Comparison of ENCODE assay signal across 30 mouse cellular contexts in the genomic region with DNA sequence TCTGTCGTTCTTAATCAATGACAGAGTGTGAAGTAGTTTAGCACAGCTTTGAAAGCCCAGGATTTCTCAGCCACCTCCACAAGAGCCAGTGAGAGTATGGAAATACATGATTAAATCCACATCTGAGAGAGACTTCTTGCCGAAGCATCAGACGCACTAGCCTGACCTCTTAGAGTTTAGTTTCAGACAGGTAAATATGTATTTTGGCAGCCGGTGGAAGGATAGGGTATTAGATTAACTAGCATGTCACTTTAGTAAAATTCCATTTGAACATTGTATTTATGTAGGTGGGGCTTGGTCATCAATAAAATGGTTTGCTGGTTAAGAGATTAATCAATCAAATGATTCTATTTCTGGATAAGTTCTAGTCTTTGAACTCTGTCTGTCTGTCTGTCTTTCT.
A peak's percentile ranks its signal among the peaks of the same experiment; 100 is the strongest.
DNase-seq lines count a peak whose midpoint lies in the region; ATAC-seq and TF ChIP-seq lines count a peak whose summit lies in the region.
"Had no signal": no experiment of that assay in that cellular context is flagged by ENCODE, and none has a peak within 500 bp of the region (broad histone marks: within the 10 kb centered on the region; RNA-seq: fewer than 3 reads in every experiment).

No protein-coding gene starts in this region.

- H3K27me3 ChIP-seq in heart, embryonic 11.5 days (ENCODE audit: control insufficient read depth, insufficient read depth, low read length): no peaks in the 10 kb centered on the region
- no peaks in the 10 kb centered on the region for H3K27me3 ChIP-seq in heart, adult 2 months (ENCODE audit: control insufficient read depth, insufficient read depth, low read length)
- H3K27me3 ChIP-seq in heart, embryonic 16.5 days (ENCODE audit: control insufficient read depth, insufficient read depth, low read length): no peaks in the 10 kb centered on the region
- no peaks in the 10 kb centered on the region for H3K27me3 ChIP-seq in liver, adult 2 months (ENCODE audit: control insufficient read depth, insufficient read depth, low read length)
- H3K27me3 ChIP-seq in liver, embryonic 11.5 days (replicated peaks; ENCODE audit: control insufficient read depth, insufficient read depth, low read length): no peaks in the 10 kb centered on the region
- H3K27me3 ChIP-seq in forebrain, embryonic 13.5 days: no peaks in the 10 kb centered on the region
- H3K27me3 ChIP-seq: embryonic facial prominence, embryonic 15.5 days; forebrain, embryonic 12.5 days; intestine, embryonic 15.5 days; limb, embryonic 12.5 days had no signal

- peaks cover 2% of the 10 kb centered on the region; the same call in 1 of the 2 replicates for H3K79me2 ChIP-seq in heart, adult 2 months (replicated peaks; ENCODE audit: control insufficient read depth, insufficient read depth, low read length)
- no peaks in the 10 kb centered on the region for H3K79me2 ChIP-seq in liver, adult 2 months (ENCODE audit: control insufficient read depth, insufficient read depth, low read length)

- H3K9me3 ChIP-seq in heart, embryonic 11.5 days (replicated peaks; ENCODE audit: control insufficient read depth, low read length): no peaks in the 10 kb centered on the region
- 0 out of 2 replicates have a peak, but pooled peaks cover 3% of the 10 kb centered on the region for H3K9me3 ChIP-seq in heart, embryonic 16.5 days (replicated peaks; ENCODE audit: control insufficient read depth, low read length)
- H3K9me3 ChIP-seq in liver, embryonic 11.5 days (ENCODE audit: control insufficient read depth, low read length): peaks cover 3% of the 10 kb centered on the region; the same call in 1 of the 2 replicates
- 0 out of 2 replicates have a peak, but pooled peaks cover 5% of the 10 kb centered on the region for H3K9me3 ChIP-seq in forebrain, embryonic 13.5 days (replicated peaks)
- H3K9me3 ChIP-seq: embryonic facial prominence, embryonic 15.5 days; forebrain, embryonic 12.5 days; intestine, embryonic 15.5 days; limb, embryonic 12.5 days had no signal

- TF ChIP-seq CTCF in heart, adult 2 months (IDR thresholded peaks at IDR 0.05): no peak
- TF ChIP-seq CTCF in liver, adult 2 months (IDR thresholded peaks at IDR 0.05; ENCODE audit: low read depth, low read length): no peak
- TF ChIP-seq CTCF in olfactory bulb, adult 2 months (IDR thresholded peaks at IDR 0.05; ENCODE audit: insufficient read depth, low read depth, low read length): no peak

- H3K4me1 ChIP-seq in heart, embryonic 11.5 days (ENCODE audit: control insufficient read depth, insufficient read depth, low read length): no peaks in the 10 kb centered on the region
- peaks cover 2% of the 10 kb centered on the region; the same call in 1 of the 2 replicates for H3K4me1 ChIP-seq in heart, adult 2 months (ENCODE audit: control insufficient read depth, insufficient read depth, low read length)
- peaks cover 9% of the 10 kb centered on the region for H3K4me1 ChIP-seq in heart, embryonic 16.5 days (ENCODE audit: control insufficient read depth, insufficient read depth, low read length)
- H3K4me1 ChIP-seq in liver, adult 2 months (ENCODE audit: control insufficient read depth, insufficient read depth, low read length): peaks cover 10% of the 10 kb centered on the region
- no peaks in the 10 kb centered on the region for H3K4me1 ChIP-seq in liver, embryonic 11.5 days (replicated peaks; ENCODE audit: control insufficient read depth, insufficient read depth, low read length)
- H3K4me1 ChIP-seq in olfactory bulb, adult 2 months (ENCODE audit: control insufficient read depth, insufficient read depth, low read length): peaks cover 2% of the 10 kb centered on the region; the same call in 1 of the 2 replicates
- no peaks in the 10 kb centered on the region for H3K4me1 ChIP-seq in forebrain, embryonic 13.5 days
- H3K4me1 ChIP-seq: embryonic facial prominence, embryonic 10.5 days; embryonic facial prominence, embryonic 15.5 days; forebrain, embryonic 12.5 days; hindbrain, embryonic 10.5 days had no signal

- no peak for TF ChIP-seq POLR2A in heart, adult 2 months (IDR thresholded peaks at IDR 0.05; ENCODE audit: insufficient read depth, low read depth, low read length)
- no peak for TF ChIP-seq POLR2A in liver, adult 2 months (IDR thresholded peaks at IDR 0.05; ENCODE audit: extremely low read depth, insufficient read depth, low read length)
- no peak for TF ChIP-seq POLR2A in olfactory bulb, adult 2 months (IDR thresholded peaks at IDR 0.05; ENCODE audit: insufficient read depth, low read depth, low read length)

- H3K36me3 ChIP-seq in heart, embryonic 11.5 days (ENCODE audit: control insufficient read depth, insufficient read depth, low read length): no peaks in the 10 kb centered on the region
- no peaks in the 10 kb centered on the region for H3K36me3 ChIP-seq in heart, adult 2 months (ENCODE audit: control insufficient read depth, insufficient read depth, low read length)
- peaks cover 3% of the 10 kb centered on the region; the same call in 1 of the 2 replicates for H3K36me3 ChIP-seq in heart, embryonic 16.5 days (ENCODE audit: control insufficient read depth, insufficient read depth)
- no peaks in the 10 kb centered on the region for H3K36me3 ChIP-seq in liver, adult 2 months (ENCODE audit: control insufficient read depth, insufficient read depth, low read length)
- no peaks in the 10 kb centered on the region for H3K36me3 ChIP-seq in liver, embryonic 11.5 days (ENCODE audit: control insufficient read depth, insufficient read depth, low read length)
- H3K36me3 ChIP-seq in forebrain, embryonic 13.5 days (ENCODE audit: poor library complexity, severe bottlenecking): no peaks in the 10 kb centered on the region
- H3K36me3 ChIP-seq: embryonic facial prominence, embryonic 10.5 days; embryonic facial prominence, embryonic 15.5 days; forebrain, embryonic 12.5 days; G1E; hindbrain, embryonic 10.5 days; intestine, embryonic 15.5 days; limb, embryonic 12.5 days had no signal

- 0 out of 2 replicates have a peak overlapping the region, but pooled peaks have one; percentile 4 for H3K4me2 ChIP-seq in heart, embryonic 11.5 days
- 0 out of 2 replicates have a peak overlapping the region, but pooled peaks have one; percentile 34 for H3K4me2 ChIP-seq in heart, embryonic 16.5 days (ENCODE audit: low read depth, low read length)
- H3K4me2 ChIP-seq in liver, embryonic 11.5 days: no peak overlapping the region
- no peak overlapping the region for H3K4me2 ChIP-seq in forebrain, embryonic 13.5 days
- H3K4me2 ChIP-seq: embryonic facial prominence, embryonic 15.5 days; forebrain, embryonic 12.5 days; intestine, embryonic 15.5 days; limb, embryonic 12.5 days; midbrain, embryonic 11.5 days had no signal

- 39% methylated on average over 4 of the region's 4 CpGs for WGBS in heart, embryonic 11.5 days (ENCODE audit: insufficient replicate concordance)
- 49% methylated on average over 4 of the region's 4 CpGs for WGBS in heart, adult 2 months
- 28% methylated on average over 4 of the region's 4 CpGs for WGBS in heart, embryonic 16.5 days
- WGBS in liver, adult 2 months: 21% methylated on average over 4 of the region's 4 CpGs
- WGBS in liver, embryonic 11.5 days: 67% methylated on average over 4 of the region's 4 CpGs
- WGBS in olfactory bulb, adult 2 months: 76% methylated on average over 4 of the region's 4 CpGs
- 84% methylated on average over 4 of the region's 4 CpGs for WGBS in forebrain, embryonic 13.5 days

- intact Hi-C loops in heart, adult 2 months (cut with DNase I): no loop called here

- no peak overlapping the region for H3K27ac ChIP-seq in heart, embryonic 11.5 days (ENCODE audit: low read depth, low read length)
- H3K27ac ChIP-seq in heart, adult 2 months: no peak overlapping the region
- H3K27ac ChIP-seq in heart, embryonic 16.5 days (ENCODE audit: low read length): no peak overlapping the region
- H3K27ac ChIP-seq in liver, adult 2 months (replicated peaks; ENCODE audit: insufficient read depth, low read depth, low read length): 0 out of 2 replicates have a peak overlapping the region, but pooled peaks have one; percentile 68
- H3K27ac ChIP-seq in liver, embryonic 11.5 days (ENCODE audit: low read depth, low read length): no peak overlapping the region
- H3K27ac ChIP-seq in olfactory bulb, adult 2 months (ENCODE audit: insufficient read depth, low read depth, low read length): 0 out of 2 replicates have a peak overlapping the region, but pooled peaks have one; percentile 32
- no peak overlapping the region for H3K27ac ChIP-seq in forebrain, embryonic 13.5 days
- H3K27ac ChIP-seq: embryonic facial prominence, embryonic 10.5 days; embryonic facial prominence, embryonic 15.5 days; forebrain, embryonic 12.5 days; hindbrain, embryonic 10.5 days; intestine, embryonic 15.5 days; left cerebral cortex, adult 2 months; limb, embryonic 12.5 days; liver, embryonic 14.5 days had no signal

- ATAC-seq in heart, embryonic 11.5 days (replicated peaks; ENCODE audit: insufficient number of reproducible peaks, low FRiP score, low TSS enrichment): no peak
- ATAC-seq in heart, embryonic 16.5 days (replicated peaks; ENCODE audit: extremely low read depth, insufficient read depth, low FRiP score): no peak
- no peak for ATAC-seq in liver, embryonic 11.5 days (replicated peaks; ENCODE audit: low FRiP score)
- no peak for ATAC-seq in forebrain, embryonic 13.5 days
- ATAC-seq: hindbrain, embryonic 16.5 days; intestine, embryonic 15.5 days; midbrain, embryonic 16.5 days had no signal

- no peak for DNase-seq in heart, adult 2 months
- DNase-seq in heart, adult 18-20 months: no peak
- peak; percentile 98 for DNase-seq in liver, adult 2 months (ENCODE audit: extremely low read depth, low read depth, low spot score)
- DNase-seq in liver, embryonic 11.5 days (ENCODE audit: low spot score): no peak
- DNase-seq: adrenal gland, adult 8-10 months; cerebellum, adult 2 months; cerebellum, postnatal 25 days; gastrocnemius, postnatal 25 days; heart, adult 11 months; kidney, adult 9 months; kidney, postnatal 10 days; lung, postnatal 36 days; right cerebral cortex, postnatal 4 days; thymus, postnatal 14 days had no signal

- TF ChIP-seq EP300 in heart, adult 2 months (IDR thresholded peaks at IDR 0.05; ENCODE audit: insufficient read depth, low read depth, low read length): no peak

- no peak overlapping the region for H3K9ac ChIP-seq in heart, embryonic 11.5 days (ENCODE audit: low read depth, low read length)
- no peak overlapping the region for H3K9ac ChIP-seq in heart, adult 2 months (ENCODE audit: low read depth, low read length)
- H3K9ac ChIP-seq in heart, embryonic 16.5 days (ENCODE audit: low read length): no peak overlapping the region
- H3K9ac ChIP-seq in liver, adult 2 months (ENCODE audit: low read depth, low read length): no peak overlapping the region
- no peak overlapping the region for H3K9ac ChIP-seq in liver, embryonic 11.5 days (ENCODE audit: low read depth, low read length)
- no peak overlapping the region for H3K9ac ChIP-seq in forebrain, embryonic 13.5 days
- H3K9ac ChIP-seq: embryonic facial prominence, embryonic 15.5 days; forebrain, embryonic 12.5 days; intestine, embryonic 15.5 days; limb, embryonic 12.5 days; liver, embryonic 14.5 days had no signal

- no peak overlapping the region for H3K4me3 ChIP-seq in heart, embryonic 11.5 days (ENCODE audit: low read depth, low read length)
- no peak overlapping the region for H3K4me3 ChIP-seq in heart, adult 2 months
- no peak overlapping the region for H3K4me3 ChIP-seq in heart, embryonic 16.5 days (ENCODE audit: low read length)
- no peak overlapping the region for H3K4me3 ChIP-seq in liver, adult 2 months (ENCODE audit: insufficient read depth, low read depth, low read length)
- no peak overlapping the region for H3K4me3 ChIP-seq in liver, embryonic 11.5 days (ENCODE audit: low read depth, low read length)
- no peak overlapping the region for H3K4me3 ChIP-seq in olfactory bulb, adult 2 months (ENCODE audit: insufficient read depth, low read depth, low read length)
- H3K4me3 ChIP-seq in forebrain, embryonic 13.5 days: no peak overlapping the region
- H3K4me3 ChIP-seq: embryonic facial prominence, embryonic 10.5 days; embryonic facial prominence, embryonic 15.5 days; forebrain, embryonic 12.5 days; hindbrain, embryonic 10.5 days; intestine, embryonic 15.5 days; left cerebral cortex, adult 2 months; limb, embryonic 12.5 days had no signal

Comparison
In these comparisons a context has a peak if more than half of its experiments do, and no peak if none do; other contexts are left out.
1. H3K27ac ChIP-seq: peak in liver, adult 2 months (single experiment) and olfactory bulb, adult 2 months (single experiment); none in heart, embryonic 11.5 days (single experiment), heart, adult 2 months (single experiment), heart, embryonic 16.5 days (single experiment), liver, embryonic 11.5 days (single experiment) and forebrain, embryonic 13.5 days (single experiment).
2. H3K4me2 ChIP-seq: peak in heart, embryonic 11.5 days (single experiment) and heart, embryonic 16.5 days (single experiment); none in liver, embryonic 11.5 days (single experiment) and forebrain, embryonic 13.5 days (single experiment).